Mouse (Mus musculus) C2C12 (cell line): ENCODE results near the gene Psmg3. TPM values are rescaled to one million over a fixed set of nuclear protein-coding genes. Genes with fewer than 3 reads are reported as not detected.

Experiments used
- H3K27me3 ChIP-seq: one replicate; pipeline ENCODE4 v1.6.1; 2011; ENCODE audit not compliant: control insufficient read depth, insufficient read depth, insufficient read length
- H3K36me3 ChIP-seq: one replicate; pipeline ENCODE4 v1.6.1; 2011; ENCODE audit not compliant: control insufficient read depth, insufficient read depth
- H3K4me3 ChIP-seq: one replicate; pipeline ENCODE4 v1.5.1; 2011; ENCODE audit warnings: mild to moderate bottlenecking, control low read depth; ENCODE audit not compliant: poor library complexity, insufficient read depth, severe bottlenecking
- H3K79me2 ChIP-seq: one replicate; pipeline ENCODE4 v1.6.1; 2011; ENCODE audit not compliant: control insufficient read depth, insufficient read depth
- H3K79me3 ChIP-seq: one replicate; pipeline ENCODE4 v1.6.1; 2011; ENCODE audit warnings: low read depth, control low read depth
- H3ac ChIP-seq: one replicate; pipeline ENCODE3; 2011; ENCODE audit warnings: low read depth; ENCODE audit not compliant: control insufficient read depth, insufficient read length
- CEBPB ChIP-seq: IDR thresholded peaks from one replicate; pipeline ENCODE4 v1.6.1; 2011; ENCODE audit warnings: low read depth, mild to moderate bottlenecking, control low read depth, moderate library complexity
- CTCF ChIP-seq: IDR thresholded peaks from one replicate; pipeline ENCODE4 v1.5.1; 2011; ENCODE audit not compliant: control insufficient read depth, insufficient read depth, insufficient read length
- FOSL1 ChIP-seq: IDR thresholded peaks from one replicate; pipeline ENCODE4 v1.8.0; 2011; ENCODE audit warnings: mild to moderate bottlenecking, low read length; ENCODE audit not compliant: poor library complexity, insufficient read depth, severe bottlenecking
- MAX ChIP-seq: IDR thresholded peaks from one replicate; pipeline ENCODE4 v1.6.1; 2011; ENCODE audit warnings: mild to moderate bottlenecking, control low read depth
- MYOD1 ChIP-seq: IDR thresholded peaks from one replicate; pipeline ENCODE4 v1.6.1; 2011; ENCODE audit warnings: low read depth; ENCODE audit not compliant: control insufficient read depth, insufficient read length
- MYOG ChIP-seq: IDR thresholded peaks from one replicate; pipeline ENCODE4 v1.6.1; 2011; ENCODE audit not compliant: control insufficient read depth, insufficient read length; ENCODE audit errors: extremely low read depth
- USF1 ChIP-seq: IDR thresholded peaks from one replicate; pipeline ENCODE4 v1.6.1; 2011; ENCODE audit warnings: low read depth, mild to moderate bottlenecking, control low read depth, moderate library complexity
- polyA plus RNA-seq: library from polyadenylated mRNA; unstranded; fragments of >200 nt; fragmentation: generic; extraction: Trizol; gene quantifications from one replicate; pipeline ENCODE4 v1.2.1, GENCODE M21; 2012; ENCODE audit warnings: missing spikeins

Psmg3 gene
- polyA plus RNA-seq, 1 experiment: 68.8 TPM

- no peaks in the 10 kb centered on the region for H3K27me3 ChIP-seq
- peaks cover 60% of the 10 kb centered on the region for H3K79me2 ChIP-seq
- H3K36me3 ChIP-seq: no peaks in the 10 kb centered on the region
- peaks cover 33% of the 10 kb centered on the region for H3K79me3 ChIP-seq
- H3ac ChIP-seq: no peak overlapping the region
- TF ChIP-seq CTCF (no peak), MAX (no peak), USF1 (no peak), MYOG (no peak), FOSL1 (no peak), CEBPB (no peak), MYOD1 (no peak)
- H3K4me3 ChIP-seq: no peak overlapping the region
Measured at GRCm38 (mm10) chr5:139792966-139793337, 33.7 kb downstream of the Psmg3 start.

GRCm38 (mm10) chr5:139792159-139792775 is 34.4 kb downstream of the Psmg3 start:
- Histone ChIP-seq H3K4me3 (peak overlapping the region; percentile 93), H3ac (peak overlapping the region; percentile 86), H3K27me3 (no peaks in the 10 kb centered on the region), H3K36me3 (no peaks in the 10 kb centered on the region), H3K79me2 (peaks cover 53% of the 10 kb centered on the region), H3K79me3 (peaks cover 29% of the 10 kb centered on the region)
- TF ChIP-seq USF1 (no peak), MYOD1 (no peak), MYOG (no peak), CEBPB (no peak), CTCF (no peak), FOSL1 (no peak), MAX (peak; percentile 20)

- Histone ChIP-seq H3K27me3 (no peaks in the 10 kb centered on the region), H3K79me3 (peaks cover 28% of the 10 kb centered on the region), H3K4me3 (peak within 1 kb of the TSS; percentile 93), H3ac (peak within 1 kb of the TSS; percentile 86), H3K36me3 (no peaks in the 10 kb centered on the region), H3K79me2 (peaks cover 49% of the 10 kb centered on the region)
- TF ChIP-seq CTCF: no peak
- TF ChIP-seq MAX: peak; percentile 70
Measured at GRCm38 (mm10) chr5:139791227-139792158, 35.2 kb downstream of the Psmg3 start, which contains the start of gene Mafk. Gene Mafk (plus strand): TSS chr5:139791513.

GRCm38 (mm10) chr5:139789466-139789865 is 37.2 kb downstream of the Psmg3 start:
- no peak for TF ChIP-seq FOSL1
- TF ChIP-seq CTCF: peak; percentile 20
- peak; percentile 39 for TF ChIP-seq MYOD1
- TF ChIP-seq USF1: no peak
- no peak for TF ChIP-seq CEBPB
- no peak for TF ChIP-seq MAX
- H3K79me2 ChIP-seq: peaks cover 31% of the 10 kb centered on the region
- H3K27me3 ChIP-seq: no peaks in the 10 kb centered on the region
- H3K36me3 ChIP-seq: no peaks in the 10 kb centered on the region
- peaks cover 18% of the 10 kb centered on the region for H3K79me3 ChIP-seq
- no peak overlapping the region for H3K4me3 ChIP-seq
- no peak overlapping the region for H3ac ChIP-seq

- no peaks in the 10 kb centered on the region for H3K36me3 ChIP-seq
Measured at GRCm38 (mm10) chr5:139781406-139781805, 45.3 kb downstream of the Psmg3 start.

GRCm38 (mm10) chr5:139776966-139777365 is 49.7 kb downstream of the Psmg3 start:
- Histone ChIP-seq H3K27me3 (no peaks in the 10 kb centered on the region), H3K79me2 (peaks cover 18% of the 10 kb centered on the region), H3ac (no peak overlapping the region), H3K79me3 (peaks cover 11% of the 10 kb centered on the region), H3K36me3 (peaks cover 6% of the 10 kb centered on the region), H3K4me3 (no peak overlapping the region)
- TF ChIP-seq CEBPB (no peak), FOSL1 (no peak), MYOD1 (no peak), USF1 (no peak), CTCF (no peak), MAX (no peak), MYOG (no peak)

More at GRCm38 (mm10) chr5:139781406-139781805, 45.3 kb downstream of the Psmg3 start:
- no peaks in the 10 kb centered on the region for H3K79me3 ChIP-seq
- peaks cover 3% of the 10 kb centered on the region for H3K27me3 ChIP-seq
- no peak overlapping the region for H3ac ChIP-seq
- TF ChIP-seq USF1 (no peak), MYOG (no peak), CTCF (no peak), FOSL1 (no peak)
- no peaks in the 10 kb centered on the region for H3K79me2 ChIP-seq
- no peak overlapping the region for H3K4me3 ChIP-seq
